8 mouse cellular contexts compared by ENCODE assay signal in genomic region chr11:87422511-87423340, GRCm38 (mm10). TPM values are rescaled to one million over a fixed set of nuclear protein-coding genes. Genes with fewer than 3 reads are reported as not detected.
DNase-seq lines count a peak whose midpoint lies in the region; ATAC-seq and TF ChIP-seq lines count a peak whose summit lies in the region.

No protein-coding gene starts in this region.

- TF ChIP-seq CTCF in ES-Bruce4 (IDR thresholded peaks at IDR 0.05; ENCODE audit: low read depth, low read length), result no peak
- no peak for TF ChIP-seq CTCF in liver, postnatal 0 days (IDR thresholded peaks at IDR 0.05; ENCODE audit: low read depth)

- TF ChIP-seq EP300 in ES-Bruce4 (IDR thresholded peaks at IDR 0.05; ENCODE audit: insufficient read depth, low read depth, low read length), result peak; percentile 72; the same call in 1 of the 2 replicates
- peak; percentile 89 for TF ChIP-seq EP300 in liver, postnatal 0 days (IDR thresholded peaks at IDR 0.05; ENCODE audit: low read depth)

- ATAC-seq in forebrain, embryonic 12.5 days (ENCODE audit: low FRiP score), result peak; percentile 85
- ATAC-seq in liver, postnatal 0 days, result peak; percentile 74
- ATAC-seq in neural tube, embryonic 14.5 days (ENCODE audit: low read depth), result peak; percentile 83

- intact Hi-C loops in heart, postnatal 10 days (cut with DNase I), result loop anchor here (2.0 kb wide), 1 partner anchor 48 kb away; no protein-coding TSS in a partner anchor

- no peaks in the 10 kb centered on the region for H3K9me3 ChIP-seq in ES-Bruce4 (replicated peaks; ENCODE audit: control insufficient read depth, insufficient read depth, low read length, poor library complexity, severe bottlenecking)
- no peaks in the 10 kb centered on the region for H3K9me3 ChIP-seq in forebrain, embryonic 12.5 days
- H3K9me3 ChIP-seq in liver, postnatal 0 days (ENCODE audit: low read length), result no peaks in the 10 kb centered on the region
- no peaks in the 10 kb centered on the region for H3K9me3 ChIP-seq in neural tube, embryonic 14.5 days (ENCODE audit: control insufficient read depth, low read length)

- peak; percentile 100 for TF ChIP-seq POLR2A in ES-Bruce4 (IDR thresholded peaks at IDR 0.05; ENCODE audit: insufficient read depth, low read length)

- H3K27me3 ChIP-seq in ES-Bruce4 (ENCODE audit: control insufficient read depth, insufficient read depth, low read length, poor library complexity, severe bottlenecking), result no peaks in the 10 kb centered on the region
- no peaks in the 10 kb centered on the region for H3K27me3 ChIP-seq in forebrain, embryonic 12.5 days
- H3K27me3 ChIP-seq in liver, postnatal 0 days (ENCODE audit: insufficient read depth, low read length), result no peaks in the 10 kb centered on the region
- no peaks in the 10 kb centered on the region for H3K27me3 ChIP-seq in neural tube, embryonic 14.5 days (ENCODE audit: control insufficient read depth, insufficient read depth, low read length)

- H3K27ac ChIP-seq in ES-Bruce4 (ENCODE audit: insufficient read depth, low read length), result 0 out of 2 replicates have a peak overlapping the region, but pooled peaks have one; percentile 19
- H3K27ac ChIP-seq in forebrain, embryonic 12.5 days, result peak overlapping the region; percentile 80
- H3K27ac ChIP-seq in liver, postnatal 0 days (ENCODE audit: low read depth), result peak overlapping the region; percentile 89
- H3K27ac ChIP-seq in neural tube, embryonic 14.5 days (ENCODE audit: low read depth, low read length), result peak overlapping the region; percentile 85

- H3K36me3 ChIP-seq in ES-Bruce4 (ENCODE audit: control insufficient read depth, insufficient read depth, low read length, poor library complexity, severe bottlenecking), result no peaks in the 10 kb centered on the region
- no peaks in the 10 kb centered on the region for H3K36me3 ChIP-seq in forebrain, embryonic 12.5 days (replicated peaks)
- no peaks in the 10 kb centered on the region for H3K36me3 ChIP-seq in liver, postnatal 0 days (replicated peaks; ENCODE audit: insufficient read depth, low read length)
- no peaks in the 10 kb centered on the region for H3K36me3 ChIP-seq in neural tube, embryonic 14.5 days (ENCODE audit: control insufficient read depth, insufficient read depth, low read length)

- DNase-seq in c-Kit-positive CD71-positive TER-119-positive erythroid progenitor cells, embryonic 14.5 days (ENCODE audit: low spot score), result peak; percentile 93
- peak; percentile 90 to 91 for DNase-seq in heart, postnatal 10 days
- peak; percentile 82 for DNase-seq in large intestine, adult 2 months (ENCODE audit: low read depth, low spot score)
- DNase-seq in liver, postnatal 0 days, result peak; percentile 72
- peak; percentile 81 for DNase-seq in testis, postnatal 10 days (ENCODE audit: low spot score)

- peak overlapping the region; percentile 77 for H3K9ac ChIP-seq in ES-Bruce4 (ENCODE audit: low read depth, poor library complexity, severe bottlenecking)
- H3K9ac ChIP-seq in forebrain, embryonic 12.5 days, result peak overlapping the region; percentile 48
- peak overlapping the region; percentile 64 for H3K9ac ChIP-seq in liver, postnatal 0 days (replicated peaks)
- peak overlapping the region; percentile 52; the same call in 1 of the 2 replicates for H3K9ac ChIP-seq in neural tube, embryonic 14.5 days (replicated peaks; ENCODE audit: low read depth, low read length)

- peak overlapping the region; percentile 51 for H3K4me2 ChIP-seq in forebrain, embryonic 12.5 days
- H3K4me2 ChIP-seq in liver, postnatal 0 days (ENCODE audit: low read depth, low read length), result peak overlapping the region; percentile 85
- peak overlapping the region; percentile 66 for H3K4me2 ChIP-seq in neural tube, embryonic 14.5 days (ENCODE audit: low read depth, low read length)

- no peak overlapping the region; the same call in 1 of the 2 replicates for H3K4me3 ChIP-seq in ES-Bruce4 (ENCODE audit: low read depth, low read length)
- peak overlapping the region; percentile 31 for H3K4me3 ChIP-seq in forebrain, embryonic 12.5 days (replicated peaks)
- peak overlapping the region; percentile 46 for H3K4me3 ChIP-seq in liver, postnatal 0 days (ENCODE audit: low read depth, low read length)
- peak overlapping the region; percentile 31 for H3K4me3 ChIP-seq in neural tube, embryonic 14.5 days (ENCODE audit: low read depth, low read length)

- no peaks in the 10 kb centered on the region for H3K4me1 ChIP-seq in ES-Bruce4 (ENCODE audit: control insufficient read depth, insufficient read depth, low read length)
- H3K4me1 ChIP-seq in forebrain, embryonic 12.5 days, result peaks cover 19% of the 10 kb centered on the region
- peaks cover 13% of the 10 kb centered on the region for H3K4me1 ChIP-seq in liver, postnatal 0 days (ENCODE audit: insufficient read depth)
- H3K4me1 ChIP-seq in neural tube, embryonic 14.5 days (ENCODE audit: control insufficient read depth, insufficient read depth, low read length), result no peaks in the 10 kb centered on the region; the same call in 1 of the 2 replicates

- under 1% methylated on average over 26 of the region's 26 CpGs for WGBS in forebrain, embryonic 12.5 days
- WGBS in large intestine, adult 2 months, result under 1% methylated on average over 26 of the region's 26 CpGs
- WGBS in liver, postnatal 0 days (ENCODE audit: insufficient replicate concordance), result under 1% methylated on average over 26 of the region's 26 CpGs
- 0% methylated on average over 26 of the region's 26 CpGs for WGBS in neural tube, embryonic 14.5 days

RNA-seq across cellular contexts. Expression of gene Tex14, which starts 17.9 kb away (rescaled TPM):
- polyA plus RNA-seq in ES-Bruce4 (2011; ENCODE audit: insufficient read depth, insufficient read length, low read depth, missing spikeins), result 15.9 and 17.9 TPM in 2 replicates
- 0.35 and 0.42 TPM in 2 replicates for polyA plus RNA-seq in forebrain, embryonic 12.5 days (2016; fragmentation: Nextera tagmentation; extraction: Ambion mirVana)
- under 1 TPM; 0.10 to 0.47 TPM for total RNA-seq in heart, postnatal 10 days (2021)
- 0.12 and 0.64 TPM in 2 replicates for polyA plus RNA-seq in large intestine, adult 2 months (2012; rRNA removed)
- polyA plus RNA-seq in liver, postnatal 0 days (2015; fragmentation: Nextera tagmentation; extraction: Ambion mirVana), result 0.24 TPM in 1 of 2 replicates, not detected in the other
- polyA plus RNA-seq in neural tube, embryonic 14.5 days (2014; fragmentation: Nextera tagmentation; extraction: Ambion mirVana), result 0.51 and 0.64 TPM in 2 replicates

RNA-seq across cellular contexts. Expression of gene Rad51c, which starts 18.0 kb away (rescaled TPM):
- 30.9 and 31.0 TPM in 2 replicates for polyA plus RNA-seq in ES-Bruce4 (2011; ENCODE audit: insufficient read depth, insufficient read length, low read depth, missing spikeins)
- polyA plus RNA-seq in forebrain, embryonic 12.5 days (2016; fragmentation: Nextera tagmentation; extraction: Ambion mirVana), result 11.8 and 12.1 TPM in 2 replicates
- 1 to 10 TPM; 3.7 to 4.4 TPM for total RNA-seq in heart, postnatal 10 days (2021)
- 0.73 and 0.85 TPM in 2 replicates for polyA plus RNA-seq in large intestine, adult 2 months (2012; rRNA removed)
- 1.6 and 2.6 TPM in 2 replicates for polyA plus RNA-seq in liver, postnatal 0 days (2015; fragmentation: Nextera tagmentation; extraction: Ambion mirVana)
- 4.9 and 6.0 TPM in 2 replicates for polyA plus RNA-seq in neural tube, embryonic 14.5 days (2014; fragmentation: Nextera tagmentation; extraction: Ambion mirVana)

Comparison
In these comparisons a context has a peak if more than half of its experiments do, and no peak if none do; other contexts are left out.
1. H3K27ac ChIP-seq: peak in every context shown above with its lines; median percentile 89 in liver, postnatal 0 days; 85 in neural tube, embryonic 14.5 days; 80 in forebrain, embryonic 12.5 days; 19 in ES-Bruce4.
2. RNA of gene Tex14, which starts 17.9 kb away (polyA plus RNA-seq): 15.9 to 17.9 TPM in ES-Bruce4; 0.51 to 0.64 TPM in neural tube, embryonic 14.5 days, 0.35 to 0.42 TPM in forebrain, embryonic 12.5 days, 0.12 to 0.64 TPM in large intestine, adult 2 months and 0.24 TPM in liver, postnatal 0 days; every median in the first group is over 10 times any median in the second.
3. Peak in every context shown above with its lines, with median percentiles within 50 percentile points of each other: H3K9ac ChIP-seq, DNase-seq, ATAC-seq and H3K4me2 ChIP-seq.